Mouse (Mus musculus): ENCODE measurements around the gene Tada3.
"Not testable (repeated sequence)": the region's sequence is repeated elsewhere in the genome, so short reads cannot be mapped to it uniquely, and the experiment has no call there.

The Tada3 gene

GRCm38 (mm10) chr6:113343177-113344092 is 34.2 kb downstream of the Tada3 start, which contains the start of gene Camk1:
TSS of gene Camk1 (minus strand) at chr6:113343984.
- peak; percentile 43 for DNase-seq (ENCODE audit: low read depth, low spot score)

GRCm38 (mm10) chr6:113342297-113342696 is 35.4 kb downstream of the Tada3 start:
- no peak for DNase-seq (ENCODE audit: low read depth, low spot score)

DNA sequence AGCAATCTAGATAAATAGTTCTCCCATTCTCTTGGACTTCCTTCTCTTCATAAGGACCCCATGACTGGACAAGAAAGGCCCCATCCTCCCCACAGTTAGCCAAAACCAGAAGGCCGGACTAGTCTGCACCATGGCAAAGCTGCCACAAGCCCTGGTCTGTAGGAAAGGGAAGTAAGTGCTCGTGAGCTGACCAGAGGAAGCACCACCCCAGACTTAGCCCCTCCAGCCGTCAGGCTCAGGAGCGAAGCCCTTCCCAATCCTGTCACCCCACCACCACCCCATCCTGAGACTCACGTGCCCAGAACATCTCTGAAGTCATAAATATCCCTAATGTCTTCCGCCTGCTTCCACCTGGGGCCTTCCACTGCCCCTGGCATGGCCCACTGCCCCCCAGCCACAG is 36.1 kb downstream of the Tada3 start:
- no peak for DNase-seq (ENCODE audit: low read depth, low spot score)

GRCm38 (mm10) chr6:113336852-113337620 is 40.6 kb downstream of the Tada3 start:
- no peak for DNase-seq (ENCODE audit: low read depth, low spot score)

- no peak for DNase-seq (ENCODE audit: low read depth, low spot score)
Observed at GRCm38 (mm10) chr6:113334216-113334615, 43.5 kb downstream of the Tada3 start.

DNA sequence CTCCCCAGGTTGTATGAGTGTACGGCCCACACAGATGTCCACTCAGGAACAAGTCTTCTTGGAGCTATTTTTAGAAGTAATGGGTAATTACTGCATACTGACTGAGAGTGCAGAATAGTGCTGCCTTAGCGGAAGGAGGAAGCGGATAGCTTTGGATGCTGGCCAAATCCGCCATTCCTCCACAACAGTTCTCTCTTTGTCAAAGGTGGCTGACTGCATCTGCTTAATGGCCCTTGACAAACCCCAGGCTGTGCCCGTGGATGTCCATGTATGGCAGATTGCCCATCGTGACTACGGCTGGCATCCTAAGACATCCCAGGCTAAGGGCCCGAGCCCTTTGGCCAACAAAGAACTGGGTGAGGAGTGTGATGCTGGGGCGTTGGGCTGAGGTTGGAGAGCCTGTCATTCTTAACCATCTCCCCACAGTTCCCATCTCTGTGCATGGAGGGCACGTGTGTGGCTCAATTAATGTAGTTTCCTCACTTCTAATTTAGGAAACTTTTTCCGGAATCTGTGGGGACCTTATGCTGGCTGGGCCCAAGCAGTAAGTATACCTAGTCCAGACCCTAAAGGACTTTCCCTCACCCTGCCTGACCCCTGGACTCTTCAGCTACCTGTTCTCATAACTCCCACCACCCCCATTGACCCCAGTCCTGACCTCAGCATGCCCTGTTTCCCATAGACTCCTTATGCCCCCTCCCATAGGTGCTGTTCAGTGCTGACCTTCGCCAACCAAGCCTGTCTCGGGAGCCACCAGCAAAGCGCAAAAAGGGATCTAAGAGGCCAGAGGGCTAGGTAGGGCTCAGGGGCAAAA is 44.3 kb downstream of the Tada3 start:
- no peak for DNase-seq (ENCODE audit: low read depth, low spot score)

GRCm38 (mm10) chr6:113332734-113333133 is 44.9 kb downstream of the Tada3 start:
- not testable (repeated sequence) for DNase-seq (ENCODE audit: low read depth, low spot score)

DNA sequence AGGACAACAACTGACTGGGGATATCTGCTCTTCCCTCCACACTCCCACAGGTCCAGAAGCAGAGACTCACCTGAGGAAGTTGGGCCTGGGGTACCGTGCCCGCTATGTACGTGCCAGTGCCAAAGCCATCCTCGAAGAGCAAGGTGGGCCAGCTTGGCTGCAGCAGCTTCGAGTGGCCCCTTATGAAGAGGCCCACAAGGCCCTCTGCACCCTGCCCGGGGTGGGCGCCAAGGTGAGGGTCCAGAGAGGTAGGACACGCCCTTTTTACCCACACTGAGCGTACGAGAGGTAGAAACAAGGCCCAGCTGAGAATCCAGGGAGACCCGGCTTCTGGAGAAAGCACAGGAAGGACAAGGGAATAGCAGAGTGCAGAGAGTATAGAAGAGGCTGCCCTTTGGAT is 46.0 kb downstream of the Tada3 start:
- DNase-seq (ENCODE audit: low read depth, low spot score) = no peak

DNA sequence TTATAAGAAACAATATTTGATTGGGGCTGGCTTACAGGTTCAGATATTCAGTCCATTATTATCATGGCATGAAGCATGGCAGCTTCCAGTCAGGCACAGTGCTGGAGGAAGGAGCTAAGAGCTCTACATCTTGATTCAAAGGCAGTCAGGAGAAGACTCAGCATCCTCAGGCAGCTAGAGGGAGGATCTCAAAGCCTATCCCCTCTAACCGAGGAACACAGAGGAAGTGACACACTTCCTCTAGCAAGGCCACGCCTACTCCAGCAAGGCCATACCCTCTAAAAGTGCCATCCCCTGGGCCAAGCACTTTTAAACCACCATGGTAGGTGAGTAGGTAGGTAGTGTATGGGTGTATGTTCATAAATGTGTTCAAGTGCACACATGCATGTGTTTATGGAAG is 47.1 kb downstream of the Tada3 start:
- DNase-seq (ENCODE audit: low read depth, low spot score) = no peak

GRCm38 (mm10) chr6:113329396-113329795 is 48.3 kb downstream of the Tada3 start:
- no peak for DNase-seq (ENCODE audit: low read depth, low spot score)

DNA sequence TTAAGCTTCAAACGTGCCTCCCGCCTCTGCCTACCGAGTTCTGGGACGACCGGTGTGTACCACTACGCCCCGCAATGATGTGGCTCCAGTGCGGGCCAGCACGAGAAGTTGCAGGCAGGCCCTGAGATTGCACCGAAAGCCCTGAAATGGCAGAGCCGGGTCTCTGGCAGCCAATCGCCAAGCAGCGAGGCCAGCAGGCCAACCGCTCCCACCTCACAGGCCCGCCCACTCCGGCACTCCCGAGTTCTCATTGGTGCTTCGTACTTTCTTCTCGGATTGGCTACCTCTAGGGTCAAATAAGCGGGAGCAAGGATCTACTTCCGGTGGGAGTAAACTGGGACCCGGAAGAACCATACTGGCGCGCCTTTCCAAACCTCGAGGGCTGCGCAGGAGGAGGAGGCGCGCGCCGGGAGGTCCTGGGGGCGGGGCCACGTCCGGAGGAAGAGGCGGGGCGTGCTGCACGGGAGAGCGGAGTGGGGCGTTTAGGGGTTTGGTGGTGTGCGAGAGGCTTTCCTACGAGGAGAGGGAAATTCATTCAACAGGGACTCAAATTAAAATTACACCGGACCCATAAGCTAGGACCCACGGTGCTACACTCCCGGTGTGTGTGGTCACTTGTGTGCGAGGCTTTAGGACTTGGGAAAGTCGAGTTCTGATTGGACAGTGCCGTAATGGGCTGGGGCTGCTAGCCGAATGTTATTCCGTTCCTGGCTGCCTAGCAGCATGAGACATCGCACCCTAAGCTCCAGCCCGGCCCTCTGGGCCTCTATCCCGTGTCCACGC is 51.0 kb downstream of the Tada3 start, which contains the start of gene Ogg1:
Gene Ogg1, plus strand, starts transcription at position 440 of the 783 bp plus-strand sequence.
- peak; percentile 98 for DNase-seq (ENCODE audit: low read depth, low spot score)
